Mouse (Mus musculus) testis, adult 2 months (tissue): ENCODE results near the gene Enoph1. TPM values are rescaled to one million over a fixed set of nuclear protein-coding genes. Genes with fewer than 3 reads are reported as not detected.

Source experiments
- H3K27ac ChIP-seq: fragments of 200-500 bp; 2 replicates; pipeline ENCODE4 v1.5.1; 2012; ENCODE audit warnings: low read depth, low read length; ENCODE audit not compliant: control insufficient read depth, insufficient read depth
- H3K27me3 ChIP-seq: fragments of 200-500 bp; 2 replicates; pipeline ENCODE4 v1.6.1; 2012; ENCODE audit warnings: mild to moderate bottlenecking, low read length, moderate library complexity; ENCODE audit not compliant: control insufficient read depth, insufficient read depth
- H3K36me3 ChIP-seq: fragments of 200-500 bp; 2 replicates; pipeline ENCODE4 v1.6.1; 2012; ENCODE audit warnings: mild to moderate bottlenecking, low read length; ENCODE audit not compliant: control insufficient read depth, insufficient read depth
- H3K4me1 ChIP-seq: fragments of 200-500 bp; 2 replicates; pipeline ENCODE4 v1.6.1; 2012; ENCODE audit warnings: low read length; ENCODE audit not compliant: control insufficient read depth, insufficient read depth
- H3K4me3 ChIP-seq: fragments of 200-500 bp; 2 replicates; pipeline ENCODE4 v1.5.1; 2012; ENCODE audit warnings: low read depth, mild to moderate bottlenecking, low read length, moderate library complexity, mixed read lengths; ENCODE audit not compliant: control insufficient read depth
- CTCF ChIP-seq: fragments of 200-500 bp; IDR thresholded peaks from 2 replicates; pipeline ENCODE4 v1.5.1; 2012; ENCODE audit warnings: low read depth, mild to moderate bottlenecking, inconsistent platforms, low read length, moderate library complexity; ENCODE audit not compliant: control insufficient read depth, insufficient read depth, insufficient replicate concordance
- POLR2A ChIP-seq: fragments of 200-500 bp; IDR thresholded peaks from 2 replicates; pipeline ENCODE4 v1.6.1; 2012; ENCODE audit warnings: low read depth, mild to moderate bottlenecking, inconsistent platforms, low read length, moderate library complexity; ENCODE audit not compliant: control insufficient read depth
- polyA plus RNA-seq: library from polyadenylated mRNA; depleted of rRNA; stranded (reverse); fragments of >200 nt; gene quantifications from 2 replicates; pipeline ENCODE4 v1.2.3, GENCODE M21; 2012

Gene Enoph1
- polyA plus RNA-seq, 1 experiment: 31.8 TPM

DNA sequence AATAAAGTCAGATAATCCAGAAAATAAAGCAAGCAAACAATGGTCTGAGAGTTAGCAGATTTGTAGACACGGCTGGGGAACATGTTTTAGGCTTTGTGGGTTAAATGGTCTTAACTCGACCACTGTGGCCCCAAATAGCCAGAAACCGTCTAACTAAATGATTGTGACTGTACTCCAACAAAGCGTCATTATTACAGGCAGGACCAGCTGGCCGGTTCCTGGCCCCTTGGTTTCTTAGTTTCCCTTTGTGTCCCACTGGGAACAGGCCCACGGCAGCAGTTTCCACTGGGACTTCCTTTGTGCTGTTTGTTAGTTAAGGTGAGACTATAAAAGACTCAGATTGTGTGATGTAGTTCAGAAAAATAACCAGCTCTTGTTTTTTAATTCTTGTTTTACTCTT is 18.9 kb downstream of the Enoph1 start:
- no peaks in the 10 kb centered on the region for H3K27me3 ChIP-seq
- H3K36me3 ChIP-seq: peaks cover 1% of the 10 kb centered on the region
- TF ChIP-seq CTCF: no peak
- TF ChIP-seq POLR2A: no peak
- no peak overlapping the region for H3K27ac ChIP-seq
- H3K4me3 ChIP-seq: no peak overlapping the region
- H3K4me1 ChIP-seq: peaks cover 3% of the 10 kb centered on the region

DNA sequence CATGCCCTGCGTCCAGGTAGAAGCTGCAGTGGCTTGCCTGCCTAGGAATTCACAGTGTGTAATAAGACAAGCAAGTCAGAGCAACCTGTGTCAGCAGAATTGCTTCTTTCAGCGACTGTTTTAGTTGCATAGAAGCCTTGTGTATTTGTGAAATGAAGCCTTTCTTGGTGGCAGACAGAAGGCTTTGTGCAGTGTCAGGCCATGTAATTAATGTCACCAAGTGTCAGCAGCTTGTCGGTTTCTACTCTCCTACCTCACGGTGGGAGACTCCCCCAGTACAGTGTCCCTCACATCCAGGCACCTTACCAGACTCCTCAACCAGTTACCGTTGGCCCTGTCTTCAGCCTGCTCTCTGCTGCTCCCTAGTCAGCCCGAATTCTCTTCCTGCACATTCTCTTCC is 19.5 kb downstream of the Enoph1 start:
- TF ChIP-seq CTCF (no peak), POLR2A (no peak)
- Histone ChIP-seq H3K4me1 (peaks cover 3% of the 10 kb centered on the region), H3K27me3 (no peaks in the 10 kb centered on the region), H3K27ac (no peak overlapping the region), H3K4me3 (no peak overlapping the region), H3K36me3 (peaks cover 2% of the 10 kb centered on the region)

DNA sequence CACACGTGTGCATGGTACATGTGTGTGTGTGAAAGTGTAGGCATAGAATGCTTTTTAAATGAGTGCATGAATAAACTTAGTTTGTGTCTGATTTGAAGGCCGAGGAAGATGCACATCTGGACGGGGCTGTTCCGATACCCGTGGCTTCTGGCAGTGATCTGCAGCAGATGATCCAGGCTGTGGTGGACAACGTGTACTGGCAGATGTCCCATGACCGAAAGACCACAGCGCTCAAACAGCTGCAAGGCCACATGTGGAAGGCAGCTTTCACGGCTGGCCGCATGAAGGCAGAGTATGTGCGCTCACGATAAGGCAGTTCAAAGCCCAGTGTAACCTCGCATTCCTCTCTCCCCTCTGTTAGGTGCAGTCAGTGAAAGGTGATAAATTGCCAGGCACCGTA is 21.1 kb downstream of the Enoph1 start:
- no peak overlapping the region for H3K4me3 ChIP-seq
- TF ChIP-seq POLR2A (no peak), CTCF (no peak)
- H3K4me1 ChIP-seq: no peaks in the 10 kb centered on the region
- H3K27me3 ChIP-seq: no peaks in the 10 kb centered on the region
- no peak overlapping the region for H3K27ac ChIP-seq
- peaks cover 3% of the 10 kb centered on the region for H3K36me3 ChIP-seq

DNA sequence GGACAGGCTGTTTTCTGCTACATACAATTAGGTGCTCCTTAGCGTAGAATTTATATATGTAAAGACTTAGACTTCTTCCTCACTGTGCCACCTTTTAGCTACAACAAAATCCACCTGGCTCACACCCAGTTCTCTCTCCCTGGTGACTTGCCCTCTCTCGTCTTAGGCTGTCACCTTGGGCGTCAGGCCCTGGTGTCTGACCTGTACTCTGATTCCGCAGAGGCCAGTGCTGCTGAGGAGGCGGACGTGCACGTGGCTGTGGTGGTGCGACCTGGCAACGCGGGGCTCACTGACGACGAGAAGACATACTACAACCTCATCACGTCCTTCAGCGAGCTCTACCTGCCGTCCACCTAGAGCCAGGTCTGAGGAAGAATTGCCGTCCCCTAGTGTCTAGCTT is 27.8 kb downstream of the Enoph1 start:
- Histone ChIP-seq H3K4me3 (no peak overlapping the region), H3K36me3 (peaks cover 4% of the 10 kb centered on the region), H3K27me3 (no peaks in the 10 kb centered on the region), H3K4me1 (no peaks in the 10 kb centered on the region), H3K27ac (no peak overlapping the region)
- TF ChIP-seq POLR2A (no peak), CTCF (no peak)

GRCm38 (mm10) chr5:100069526-100069925 is 29.7 kb downstream of the Enoph1 start:
- Histone ChIP-seq H3K27ac (no peak overlapping the region), H3K4me1 (no peaks in the 10 kb centered on the region), H3K36me3 (peaks cover 2% of the 10 kb centered on the region), H3K4me3 (no peak overlapping the region), H3K27me3 (no peaks in the 10 kb centered on the region)
- no peak for TF ChIP-seq CTCF
- no peak for TF ChIP-seq POLR2A

DNA sequence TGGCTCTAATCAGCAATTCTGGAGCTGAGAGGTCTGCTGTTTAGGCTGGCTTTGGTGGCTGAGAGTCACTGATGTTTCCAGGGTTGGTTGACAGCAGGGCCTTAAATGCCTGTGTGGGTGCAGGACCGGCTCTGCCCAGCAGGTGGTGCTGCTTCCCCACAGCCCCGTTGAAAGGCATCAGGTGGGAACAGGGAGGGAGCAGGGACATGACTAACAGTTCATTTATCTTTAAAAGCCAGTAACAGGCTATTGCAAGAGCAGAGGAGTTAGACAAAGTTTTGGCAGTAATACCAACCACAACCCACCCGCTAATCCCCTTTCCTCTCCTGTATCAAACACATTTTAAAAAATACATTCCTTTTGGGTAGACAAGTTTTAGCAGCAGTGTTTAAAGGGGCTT is 30.5 kb downstream of the Enoph1 start:
- H3K4me3 ChIP-seq: no peak overlapping the region
- peaks cover 2% of the 10 kb centered on the region for H3K36me3 ChIP-seq
- H3K27me3 ChIP-seq: no peaks in the 10 kb centered on the region
- no peak overlapping the region for H3K27ac ChIP-seq
- no peaks in the 10 kb centered on the region for H3K4me1 ChIP-seq
- TF ChIP-seq POLR2A (no peak), CTCF (peak; percentile 93; the same call in 1 of the 2 replicates)

DNA sequence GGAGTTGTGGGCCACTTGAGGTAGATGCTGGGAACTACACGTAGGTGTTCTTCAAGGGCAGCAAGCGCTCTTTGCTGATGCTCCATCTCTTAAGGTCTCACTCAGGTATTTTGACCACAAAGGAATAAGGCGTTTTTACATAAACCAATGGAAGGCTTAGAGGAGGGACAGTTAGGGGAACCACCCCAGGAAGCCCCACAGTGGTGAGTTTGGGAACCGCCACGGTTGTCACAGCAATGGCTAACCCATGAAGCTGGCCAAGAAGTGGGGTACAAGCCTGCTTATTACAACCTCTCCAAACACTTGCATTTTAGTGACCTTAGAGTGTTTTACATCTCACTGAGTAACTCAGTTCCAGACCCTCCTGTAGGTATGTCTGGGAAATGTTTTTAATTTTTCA is 31.8 kb downstream of the Enoph1 start:
- no peak overlapping the region for H3K4me3 ChIP-seq
- TF ChIP-seq POLR2A (no peak), CTCF (no peak)
- H3K36me3 ChIP-seq: peaks cover 2% of the 10 kb centered on the region
- H3K4me1 ChIP-seq: no peaks in the 10 kb centered on the region
- no peak overlapping the region for H3K27ac ChIP-seq
- H3K27me3 ChIP-seq: no peaks in the 10 kb centered on the region

GRCm38 (mm10) chr5:100072557-100072956 is 32.8 kb downstream of the Enoph1 start:
- TF ChIP-seq POLR2A (no peak), CTCF (no peak)
- Histone ChIP-seq H3K36me3 (peaks cover 2% of the 10 kb centered on the region), H3K4me3 (no peak overlapping the region), H3K4me1 (no peaks in the 10 kb centered on the region), H3K27me3 (no peaks in the 10 kb centered on the region), H3K27ac (no peak overlapping the region)
